Mouse (Mus musculus) kidney, adult 18-20 months (tissue): ENCODE measurements around the gene Tspan32.

Experiments used
- DNase-seq: peaks from one replicate; pipeline ENCODE4 v3.0.0; 2021

Tspan32 gene

GRCm38 (mm10) chr7:143055499-143056186 is 50.8 kb downstream of the Tspan32 start:
- no peak for DNase-seq

GRCm38 (mm10) chr7:143057023-143057422 is 52.2 kb downstream of the Tspan32 start:
- no peak for DNase-seq

GRCm38 (mm10) chr7:143057667-143058220 is 52.9 kb downstream of the Tspan32 start:
- DNase-seq: no peak

- peak; percentile 38 for DNase-seq
These were observed 53.4 kb downstream of the Tspan32 start for GRCm38 (mm10) chr7:143058221-143058697.

- DNase-seq: peak; percentile 62
These were observed 54.5 kb downstream of the Tspan32 start for GRCm38 (mm10) chr7:143059202-143059870.

GRCm38 (mm10) chr7:143062704-143063103 is 57.9 kb downstream of the Tspan32 start:
- DNase-seq: no peak

- no peak for DNase-seq
These were observed 59.4 kb downstream of the Tspan32 start for GRCm38 (mm10) chr7:143064226-143064625.

GRCm38 (mm10) chr7:143065692-143066091 is 60.8 kb downstream of the Tspan32 start:
- DNase-seq: no peak

GRCm38 (mm10) chr7:143067469-143067868 is 62.6 kb downstream of the Tspan32 start:
- DNase-seq: no peak

- DNase-seq: no peak
These were observed 63.1 kb downstream of the Tspan32 start for GRCm38 (mm10) chr7:143067897-143068296.

GRCm38 (mm10) chr7:143068316-143068881 is 63.6 kb downstream of the Tspan32 start:
- DNase-seq: no peak

- peak; percentile 97 for DNase-seq
These were observed 64.2 kb downstream of the Tspan32 start, which contains the start of gene Tssc4 for GRCm38 (mm10) chr7:143068882-143069591. TSS of gene Tssc4 (plus strand) at chr7:143069249.
